In the genomic region with DNA sequence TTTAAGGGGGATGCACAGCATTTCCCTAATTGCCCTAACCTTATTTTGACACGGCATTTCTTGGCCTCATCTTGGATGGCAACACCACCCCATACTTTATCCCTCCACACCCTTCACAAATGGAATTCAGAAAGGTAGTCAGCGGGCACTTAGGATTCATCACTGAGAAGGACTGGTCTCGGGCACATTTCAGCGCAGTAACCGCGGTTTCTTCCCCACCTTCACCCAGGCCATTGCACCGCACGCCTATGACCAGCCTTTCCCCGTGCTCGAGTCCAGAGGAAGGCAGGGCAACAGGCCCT, we compare ENCODE assay signal across 8 mouse cellular contexts. TPM values are rescaled to one million over a fixed set of nuclear protein-coding genes. Genes with fewer than 3 reads are reported as not detected.
A peak's percentile ranks its signal among the peaks of the same experiment; 100 is the strongest.
DNase-seq lines count a peak whose midpoint lies in the region; ATAC-seq and TF ChIP-seq lines count a peak whose summit lies in the region.

No protein-coding gene starts in this region.

- H3K4me3 ChIP-seq in kidney, adult 2 months (ENCODE audit: insufficient read depth, low read depth, low read length) = peak overlapping the region; percentile 94
- peak overlapping the region; percentile 88 for H3K4me3 ChIP-seq in bone marrow, adult 2 months (replicated peaks; ENCODE audit: control insufficient read depth, low read depth, low read length)
- H3K4me3 ChIP-seq in heart, postnatal 0 days (ENCODE audit: low read depth, low read length) = peak overlapping the region; percentile 87
- H3K4me3 ChIP-seq in midbrain, embryonic 10.5 days = peak overlapping the region; percentile 90

- H3K9ac ChIP-seq in heart, postnatal 0 days (replicated peaks; ENCODE audit: low read depth, low read length) = peak overlapping the region; percentile 83

- DNase-seq in kidney, adult 2 months = no peak
- DNase-seq in kidney, postnatal 25 days = no peak
- DNase-seq in heart, postnatal 0 days (ENCODE audit: low spot score) = no peak
- no peak for DNase-seq in midbrain, embryonic 10.5 days (ENCODE audit: low spot score)
- DNase-seq in ovary, postnatal 10 days (ENCODE audit: low spot score) = no peak
- DNase-seq in spleen, postnatal 10 days (ENCODE audit: low spot score in 2 of 2) = no peak
- no peak for DNase-seq in left cerebral cortex, adult 18-20 months (ENCODE audit: low spot score in 2 of 2)

- H3K27ac ChIP-seq in kidney, adult 2 months (ENCODE audit: insufficient read depth, low read depth, low read length) = no peak overlapping the region
- peak overlapping the region; percentile 91 for H3K27ac ChIP-seq in bone marrow, adult 2 months (ENCODE audit: control insufficient read depth, insufficient read depth, low read depth, low read length, poor library complexity)
- H3K27ac ChIP-seq in heart, postnatal 0 days (ENCODE audit: low read depth) = no peak overlapping the region
- peak overlapping the region; percentile 88; the same call in 1 of the 2 replicates for H3K27ac ChIP-seq in midbrain, embryonic 10.5 days (replicated peaks)

- TF ChIP-seq CTCF in kidney, adult 2 months (conservative IDR thresholded peaks at IDR 0.05; ENCODE audit: insufficient read depth, insufficient read length, low read depth, low read length) = no peak
- no peak for TF ChIP-seq CTCF in bone marrow, adult 2 months (IDR thresholded peaks at IDR 0.05; ENCODE audit: control insufficient read depth, insufficient read depth, low read length)
- TF ChIP-seq CTCF in heart, postnatal 0 days (IDR thresholded peaks at IDR 0.05; ENCODE audit: low read depth) = no peak

- H3K9me3 ChIP-seq in heart, postnatal 0 days (replicated peaks; ENCODE audit: control insufficient read depth, low read length) = no peaks in the 10 kb centered on the region
- no peaks in the 10 kb centered on the region for H3K9me3 ChIP-seq in midbrain, embryonic 10.5 days (replicated peaks)

- H3K27me3 ChIP-seq in kidney, adult 2 months (replicated peaks; ENCODE audit: control insufficient read depth, insufficient read depth, low read length) = no peaks in the 10 kb centered on the region
- H3K27me3 ChIP-seq in heart, postnatal 0 days (ENCODE audit: control insufficient read depth, insufficient read depth, low read length) = no peaks in the 10 kb centered on the region
- H3K27me3 ChIP-seq in midbrain, embryonic 10.5 days (ENCODE audit: low read depth, poor library complexity, severe bottlenecking) = peaks cover 41% of the 10 kb centered on the region

- no peak for ATAC-seq in heart, postnatal 0 days (ENCODE audit: insufficient read depth, low read depth)

- peak overlapping the region; percentile 88 for H3K4me2 ChIP-seq in heart, postnatal 0 days (ENCODE audit: low read depth, low read length)

- no peaks in the 10 kb centered on the region for H3K36me3 ChIP-seq in kidney, adult 2 months (ENCODE audit: control insufficient read depth, insufficient read depth, low read length)
- H3K36me3 ChIP-seq in heart, postnatal 0 days (replicated peaks; ENCODE audit: control insufficient read depth, insufficient read depth, low read length) = no peaks in the 10 kb centered on the region
- peaks cover 6% of the 10 kb centered on the region; the same call in 1 of the 2 replicates for H3K36me3 ChIP-seq in midbrain, embryonic 10.5 days

- no peak for TF ChIP-seq EP300 in heart, postnatal 0 days (IDR thresholded peaks at IDR 0.05; ENCODE audit: low read depth)

- no peak for TF ChIP-seq POLR2A in kidney, adult 2 months (IDR thresholded peaks at IDR 0.05; ENCODE audit: low read depth, low read length)
- TF ChIP-seq POLR2A in bone marrow, adult 2 months (IDR thresholded peaks at IDR 0.05; ENCODE audit: borderline replicate concordance, control insufficient read depth, low read depth, low read length) = no peak

- H3K4me1 ChIP-seq in kidney, adult 2 months (ENCODE audit: control insufficient read depth, insufficient read depth, low read length) = peaks cover 9% of the 10 kb centered on the region
- H3K4me1 ChIP-seq in bone marrow, adult 2 months (ENCODE audit: control insufficient read depth, insufficient read depth, low read length) = peaks cover 9% of the 10 kb centered on the region
- H3K4me1 ChIP-seq in heart, postnatal 0 days (ENCODE audit: control insufficient read depth, insufficient read depth) = peaks cover 45% of the 10 kb centered on the region
- peaks cover 26% of the 10 kb centered on the region for H3K4me1 ChIP-seq in midbrain, embryonic 10.5 days

- WGBS in kidney, adult 2 months = 11% methylated on average over 10 of the region's 10 CpGs
- 2% methylated on average over 10 of the region's 10 CpGs for whole genome bisulfite sequencing in bone marrow, adult 2 months
- WGBS in heart, postnatal 0 days = 6% methylated on average over 10 of the region's 10 CpGs
- 9% methylated on average over 10 of the region's 10 CpGs for WGBS in midbrain, embryonic 10.5 days

RNA-seq across cellular contexts. Expression of a gene that starts 1.1 kb away (rescaled TPM):
- polyA plus RNA-seq in kidney, adult 2 months (2012; rRNA removed) = 21.1 and 23.9 TPM in 2 replicates
- 25.6 and 67.8 TPM in 2 replicates for polyA plus RNA-seq in bone marrow, adult 2 months (2011; ENCODE audit: insufficient read depth, insufficient read length, low replicate concordance, missing spikeins)
- total RNA-seq in heart, postnatal 0 days (2014; rRNA removed; ENCODE audit: low replicate concordance) = 6.4 and 7.7 TPM in 2 replicates
- polyA plus RNA-seq in heart, postnatal 0 days (2015; fragmentation: Nextera tagmentation; extraction: Ambion mirVana) = 10.0 and 11.4 TPM in 2 replicates
- 11.8 and 14.3 TPM in 2 replicates for polyA plus RNA-seq in midbrain, embryonic 10.5 days (2016; fragmentation: Nextera tagmentation; extraction: Ambion mirVana)
- total RNA-seq in left cerebral cortex, adult 18-20 months (2021) = 100 to 1,000 TPM in 1 of 2 experiments, 10 to 100 TPM in 1; 97.8 to 101 TPM

RNA-seq across cellular contexts. Expression of a gene that starts 11.4 kb away (rescaled TPM):
- polyA plus RNA-seq in kidney, adult 2 months (2012; rRNA removed) = 22.2 and 22.8 TPM in 2 replicates
- polyA plus RNA-seq in bone marrow, adult 2 months (2011; ENCODE audit: insufficient read depth, insufficient read length, low replicate concordance, missing spikeins) = 21.0 and 27.9 TPM in 2 replicates
- 42.2 and 69.4 TPM in 2 replicates for total RNA-seq in heart, postnatal 0 days (2014; rRNA removed; ENCODE audit: low replicate concordance)
- 19.1 and 20.3 TPM in 2 replicates for polyA plus RNA-seq in heart, postnatal 0 days (2015; fragmentation: Nextera tagmentation; extraction: Ambion mirVana)
- 33.8 and 39.0 TPM in 2 replicates for polyA plus RNA-seq in midbrain, embryonic 10.5 days (2016; fragmentation: Nextera tagmentation; extraction: Ambion mirVana)
- 10 to 100 TPM; 42.9 to 45.1 TPM for total RNA-seq in left cerebral cortex, adult 18-20 months (2021)

Comparison
In these comparisons a context has a peak if more than half of its experiments do, and no peak if none do; other contexts are left out.
1. H3K27ac ChIP-seq: peak in bone marrow, adult 2 months (single experiment) and midbrain, embryonic 10.5 days (single experiment); none in kidney, adult 2 months (single experiment) and heart, postnatal 0 days (single experiment).
2. Peak in every context shown above with its lines, with median percentiles within 50 percentile points of each other: H3K4me3 ChIP-seq.